Mouse (Mus musculus): ENCODE data around the gene Cdk2ap1. TPM values are rescaled to one million over a fixed set of nuclear protein-coding genes. Genes with fewer than 3 reads are reported as not detected.
"Not testable (repeated sequence)": the region's sequence is repeated elsewhere in the genome, so short reads cannot be mapped to it uniquely, and the experiment has no call there.

Cdk2ap1 gene
- total and polyA plus RNA-seq, 3 experiments = 117 to 167 (median 143) TPM

- H3K36me3 ChIP-seq (ENCODE audit: control insufficient read depth, insufficient read depth, low read length) = no peaks in the 10 kb centered on the region
- 93% methylated on average over 11 of the region's 11 CpGs for WGBS
These were observed 46.9 kb downstream of the Cdk2ap1 start for GRCm38 (mm10) chr5:124315941-124316340.

DNA sequence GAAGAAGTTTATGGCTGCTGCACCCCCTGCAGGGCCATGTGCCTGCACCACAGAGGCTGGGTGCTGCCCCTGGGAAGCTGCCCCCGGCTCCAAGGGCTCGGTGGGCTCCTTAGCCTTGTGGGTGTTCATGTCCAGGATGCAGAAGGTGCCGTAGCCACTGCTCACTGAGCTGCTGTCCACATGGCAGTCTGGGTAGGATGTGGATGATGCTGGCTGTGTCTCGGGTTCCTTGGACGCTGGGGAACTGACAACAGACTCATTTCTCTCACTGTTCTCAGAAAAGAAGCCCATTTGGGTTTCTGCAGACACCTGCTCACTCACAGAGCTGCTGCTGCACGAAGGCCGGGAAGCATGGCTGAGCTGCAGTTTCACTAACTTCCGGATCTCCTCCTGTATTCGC lies 47.4 kb downstream of the Cdk2ap1 start:
- no peak overlapping the region for H3K9ac ChIP-seq (ENCODE audit: low read depth, low read length)
- peaks cover 1% of the 10 kb centered on the region; the same call in 1 of the 2 replicates for H3K4me1 ChIP-seq (ENCODE audit: control insufficient read depth, insufficient read depth, low read length)
- no peaks in the 10 kb centered on the region for H3K79me2 ChIP-seq (replicated peaks; ENCODE audit: control insufficient read depth, insufficient read depth, low read length)
- TF ChIP-seq CTCF (IDR thresholded peaks at IDR 0.05) (no peak), POLR2A (IDR thresholded peaks at IDR 0.05; ENCODE audit: insufficient read depth, low read depth, low read length) (no peak), EP300 (IDR thresholded peaks at IDR 0.05; ENCODE audit: insufficient read depth, low read depth, low read length) (no peak)
- H3K27me3 ChIP-seq (ENCODE audit: control insufficient read depth, insufficient read depth, low read length) = no peaks in the 10 kb centered on the region
- intact Hi-C loops (cut with DNase I) = no loop called here
- H3K27ac ChIP-seq = no peak overlapping the region
- H3K4me3 ChIP-seq = no peak overlapping the region
- WGBS = 96% methylated on average over 9 of the region's 9 CpGs
- H3K36me3 ChIP-seq (ENCODE audit: control insufficient read depth, insufficient read depth, low read length) = no peaks in the 10 kb centered on the region
- DNase-seq = no peak

More at GRCm38 (mm10) chr5:124315941-124316340, 46.9 kb downstream of the Cdk2ap1 start:
- no peak overlapping the region for H3K4me3 ChIP-seq
- intact Hi-C loops (cut with DNase I) = no loop called here
- no peaks in the 10 kb centered on the region for H3K79me2 ChIP-seq (replicated peaks; ENCODE audit: control insufficient read depth, insufficient read depth, low read length)
- DNase-seq = no peak
- no peak overlapping the region for H3K27ac ChIP-seq
- H3K27me3 ChIP-seq (ENCODE audit: control insufficient read depth, insufficient read depth, low read length) = no peaks in the 10 kb centered on the region
- peaks cover 1% of the 10 kb centered on the region; the same call in 1 of the 2 replicates for H3K4me1 ChIP-seq (ENCODE audit: control insufficient read depth, insufficient read depth, low read length)
- no peak overlapping the region for H3K9ac ChIP-seq (ENCODE audit: low read depth, low read length)
- TF ChIP-seq EP300 (IDR thresholded peaks at IDR 0.05; ENCODE audit: insufficient read depth, low read depth, low read length) (no peak), CTCF (IDR thresholded peaks at IDR 0.05) (no peak), POLR2A (IDR thresholded peaks at IDR 0.05; ENCODE audit: insufficient read depth, low read depth, low read length) (no peak)

GRCm38 (mm10) chr5:124310091-124310490 lies 52.8 kb downstream of the Cdk2ap1 start:
- no peak overlapping the region for H3K9ac ChIP-seq (ENCODE audit: low read depth, low read length)
- intact Hi-C loops (cut with DNase I) = no loop called here
- no peak overlapping the region for H3K27ac ChIP-seq
- H3K79me2 ChIP-seq (replicated peaks; ENCODE audit: control insufficient read depth, insufficient read depth, low read length) = no peaks in the 10 kb centered on the region
- H3K36me3 ChIP-seq (ENCODE audit: control insufficient read depth, insufficient read depth, low read length) = no peaks in the 10 kb centered on the region
- H3K4me3 ChIP-seq = no peak overlapping the region
- no peaks in the 10 kb centered on the region for H3K4me1 ChIP-seq (ENCODE audit: control insufficient read depth, insufficient read depth, low read length)
- TF ChIP-seq POLR2A (IDR thresholded peaks at IDR 0.05; ENCODE audit: insufficient read depth, low read depth, low read length) = no peak
- no peak for TF ChIP-seq CTCF (IDR thresholded peaks at IDR 0.05)
- TF ChIP-seq EP300 (IDR thresholded peaks at IDR 0.05; ENCODE audit: insufficient read depth, low read depth, low read length) = no peak
- no peak for DNase-seq
- no peaks in the 10 kb centered on the region for H3K27me3 ChIP-seq (ENCODE audit: control insufficient read depth, insufficient read depth, low read length)
- 95% methylated on average over 11 of the region's 11 CpGs for WGBS

DNA sequence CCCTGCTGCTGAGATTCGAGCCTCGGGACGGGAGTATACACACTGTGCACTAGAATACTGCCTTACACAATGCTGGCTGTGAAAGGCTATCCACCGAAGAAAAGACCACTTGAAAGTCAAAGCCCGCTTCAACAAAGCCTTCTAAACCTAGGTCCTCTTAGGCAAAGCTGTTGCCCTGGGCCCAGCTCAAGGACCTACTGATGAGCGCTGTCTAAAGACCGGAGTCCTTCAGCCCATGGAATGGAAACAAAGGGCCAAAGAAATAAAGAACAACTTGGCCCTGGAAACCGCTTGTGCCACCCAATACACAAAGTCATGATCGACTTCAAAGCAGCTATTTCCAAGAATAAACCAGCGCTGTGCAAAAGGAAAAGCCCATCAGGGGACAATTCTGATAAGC lies 53.7 kb downstream of the Cdk2ap1 start:
- no peaks in the 10 kb centered on the region for H3K36me3 ChIP-seq (ENCODE audit: control insufficient read depth, insufficient read depth, low read length)
- intact Hi-C loops (cut with DNase I) = no loop called here

DNA sequence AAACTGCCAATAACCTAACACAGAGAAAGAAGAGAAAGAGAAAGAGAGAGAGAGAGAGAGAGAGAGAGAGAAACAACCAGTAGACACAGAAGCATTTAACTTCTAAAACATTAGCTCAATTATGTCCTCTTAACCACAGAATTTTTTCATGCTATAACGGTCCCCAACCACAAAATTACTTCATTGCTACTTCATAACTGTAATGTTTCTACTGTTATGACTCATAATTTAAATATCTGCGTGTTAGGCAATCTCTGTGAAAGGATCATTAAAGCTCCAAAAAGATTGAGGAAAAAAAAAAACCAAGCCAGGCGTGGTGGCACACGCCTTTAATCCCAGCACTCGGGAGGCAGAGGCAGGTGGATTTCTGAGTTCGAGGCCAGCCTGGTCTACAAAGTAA lies 60.0 kb downstream of the Cdk2ap1 start:
- DNase-seq; H3K9ac ChIP-seq (ENCODE audit: low read depth, low read length); H3K4me1 ChIP-seq (ENCODE audit: control insufficient read depth, insufficient read depth, low read length); H3K27ac ChIP-seq; H3K79me2 ChIP-seq (replicated peaks; ENCODE audit: control insufficient read depth, insufficient read depth, low read length); H3K4me3 ChIP-seq; H3K36me3 ChIP-seq (ENCODE audit: control insufficient read depth, insufficient read depth, low read length); intact Hi-C loops (cut with DNase I); H3K27me3 ChIP-seq (ENCODE audit: control insufficient read depth, insufficient read depth, low read length): not testable (repeated sequence)
- 90% methylated on average over 6 of the region's 6 CpGs for WGBS

More for the DNA sequence above, 53.7 kb downstream of the Cdk2ap1 start:
- Histone ChIP-seq H3K4me1 (ENCODE audit: control insufficient read depth, insufficient read depth, low read length) (no peaks in the 10 kb centered on the region), H3K27ac (no peak overlapping the region), H3K4me3 (no peak overlapping the region), H3K79me2 (replicated peaks; ENCODE audit: control insufficient read depth, insufficient read depth, low read length) (no peaks in the 10 kb centered on the region), H3K9ac (ENCODE audit: low read depth, low read length) (no peak overlapping the region), H3K27me3 (ENCODE audit: control insufficient read depth, insufficient read depth, low read length) (no peaks in the 10 kb centered on the region)
- no peak for TF ChIP-seq EP300 (IDR thresholded peaks at IDR 0.05; ENCODE audit: insufficient read depth, low read depth, low read length)
- TF ChIP-seq POLR2A (IDR thresholded peaks at IDR 0.05; ENCODE audit: insufficient read depth, low read depth, low read length) = no peak
- TF ChIP-seq CTCF (IDR thresholded peaks at IDR 0.05) = no peak
- DNase-seq = no peak
- WGBS = 79% methylated on average over 10 of the region's 10 CpGs

DNA sequence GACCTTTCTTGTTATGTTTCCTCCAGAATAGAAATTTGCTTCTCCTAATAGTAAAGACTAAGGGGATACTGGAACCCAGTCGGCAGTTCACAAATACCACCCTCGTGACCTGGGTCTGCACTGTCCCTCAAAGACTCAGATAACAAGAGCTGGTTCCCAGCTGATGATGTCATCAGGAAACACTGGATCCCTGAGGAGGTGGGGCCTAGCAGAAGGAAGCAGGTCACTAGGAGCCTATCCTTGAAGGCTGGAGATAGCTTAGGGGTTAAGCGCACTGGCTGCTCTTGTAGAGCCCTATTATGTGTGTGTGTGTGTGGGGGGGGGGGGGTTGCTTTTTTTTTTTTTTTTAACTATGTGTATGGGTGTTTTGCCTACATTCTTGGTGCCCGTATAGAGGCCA lies 62.8 kb downstream of the Cdk2ap1 start:
- no peak overlapping the region for H3K4me3 ChIP-seq
- intact Hi-C loops (cut with DNase I) = no loop called here
- TF ChIP-seq CTCF (IDR thresholded peaks at IDR 0.05) (no peak), EP300 (IDR thresholded peaks at IDR 0.05; ENCODE audit: insufficient read depth, low read depth, low read length) (no peak), POLR2A (IDR thresholded peaks at IDR 0.05; ENCODE audit: insufficient read depth, low read depth, low read length) (no peak)
- H3K27me3 ChIP-seq (ENCODE audit: control insufficient read depth, insufficient read depth, low read length) = no peaks in the 10 kb centered on the region
- DNase-seq = no peak
- 63% methylated on average over 4 of the region's 4 CpGs for WGBS
- no peak overlapping the region for H3K27ac ChIP-seq
- H3K4me1 ChIP-seq (ENCODE audit: control insufficient read depth, insufficient read depth, low read length) = no peaks in the 10 kb centered on the region
- H3K79me2 ChIP-seq (replicated peaks; ENCODE audit: control insufficient read depth, insufficient read depth, low read length) = no peaks in the 10 kb centered on the region
- no peaks in the 10 kb centered on the region for H3K36me3 ChIP-seq (ENCODE audit: control insufficient read depth, insufficient read depth, low read length)
- H3K9ac ChIP-seq (ENCODE audit: low read depth, low read length) = no peak overlapping the region

Data from heart, adult 2 months (tissue).